Mouse (Mus musculus) layer of hippocampus, adult 9-11 months (tissue): ENCODE results near the gene Il17rc.

Experiments used
- DNase-seq: peaks from one replicate; pipeline ENCODE4 v3.0.0; 2022

The Il17rc gene

GRCm38 (mm10) chr6:113471297-113471936 lies at the start of gene Il17rc:
Gene Il17rc, plus strand, starts transcription at chr6:113471427.
- no peak for DNase-seq

- DNase-seq, result no peak
Observed at GRCm38 (mm10) chr6:113423000-113423399, 48.2 kb upstream of the Il17rc start.

GRCm38 (mm10) chr6:113424187-113424586 lies 47.0 kb upstream of the Il17rc start:
- no peak for DNase-seq

- DNase-seq, result no peak
Observed at GRCm38 (mm10) chr6:113426696-113427095, 44.5 kb upstream of the Il17rc start.

GRCm38 (mm10) chr6:113427397-113427796 lies 43.8 kb upstream of the Il17rc start:
- DNase-seq, result no peak

GRCm38 (mm10) chr6:113428006-113428405 lies 43.2 kb upstream of the Il17rc start:
- no peak for DNase-seq

GRCm38 (mm10) chr6:113429965-113430364 lies 41.3 kb upstream of the Il17rc start:
- no peak for DNase-seq

GRCm38 (mm10) chr6:113430846-113431245 lies 40.4 kb upstream of the Il17rc start:
- DNase-seq, result no peak

- DNase-seq, result no peak
Observed at GRCm38 (mm10) chr6:113431801-113432200, 39.4 kb upstream of the Il17rc start.

GRCm38 (mm10) chr6:113433661-113434060 lies 37.6 kb upstream of the Il17rc start:
- no peak for DNase-seq

- DNase-seq, result no peak
Observed at GRCm38 (mm10) chr6:113434691-113435090, 36.5 kb upstream of the Il17rc start.

- DNase-seq, result no peak
Observed at GRCm38 (mm10) chr6:113435664-113436205, 35.5 kb upstream of the Il17rc start, which contains the start of gene Cidec. Gene Cidec, minus strand, starts transcription at chr6:113435760.

GRCm38 (mm10) chr6:113437135-113437534 lies 34.1 kb upstream of the Il17rc start:
- no peak for DNase-seq

- DNase-seq, result no peak
Observed at GRCm38 (mm10) chr6:113438721-113439430, 32.4 kb upstream of the Il17rc start.

- DNase-seq, result no peak
Observed at GRCm38 (mm10) chr6:113440686-113441085, 30.5 kb upstream of the Il17rc start.

GRCm38 (mm10) chr6:113441147-113441680 lies 30.0 kb upstream of the Il17rc start:
- peak; percentile 56 for DNase-seq

GRCm38 (mm10) chr6:113442087-113442441 lies 29.2 kb upstream of the Il17rc start:
- DNase-seq, result no peak

GRCm38 (mm10) chr6:113442442-113443090 lies 28.7 kb upstream of the Il17rc start, which contains the start of gene Jagn1:
Gene Jagn1, plus strand, starts transcription at chr6:113442569.
- DNase-seq, result peak; percentile 90

GRCm38 (mm10) chr6:113443091-113443490 lies 28.1 kb upstream of the Il17rc start:
- DNase-seq, result no peak

GRCm38 (mm10) chr6:113444207-113444965 lies 26.8 kb upstream of the Il17rc start:
- no peak for DNase-seq

GRCm38 (mm10) chr6:113447639-113448038 lies 23.6 kb upstream of the Il17rc start:
- DNase-seq, result no peak

GRCm38 (mm10) chr6:113451839-113452238 lies 19.4 kb upstream of the Il17rc start:
- no peak for DNase-seq

GRCm38 (mm10) chr6:113455007-113455406 lies 16.2 kb upstream of the Il17rc start:
- DNase-seq, result no peak
